Mouse (Mus musculus) A20 (cell line): ENCODE results near the gene BC004004.
"Not testable (repeated sequence)": the region's sequence is repeated elsewhere in the genome, so short reads cannot be mapped to it uniquely, and the experiment has no call there.

Experiments used
- DNase-seq: peaks from one replicate; pipeline ENCODE4 v3.0.0-alpha.2; 2011; ENCODE audit warnings: low read depth, low spot score

BC004004 gene

GRCm38 (mm10) chr17:29268682-29269348, at the start of gene BC004004:
Gene BC004004, plus strand, starts transcription at chr17:29268788.
- peak; percentile 98 for DNase-seq

GRCm38 (mm10) chr17:29220631-29221030, 48.0 kb upstream of the BC004004 start:
- DNase-seq = no peak

- DNase-seq = no peak
Measured at GRCm38 (mm10) chr17:29231109-29231508, 37.5 kb upstream of the BC004004 start.

GRCm38 (mm10) chr17:29236111-29236510, 32.5 kb upstream of the BC004004 start:
- DNase-seq = no peak

- no peak for DNase-seq
Measured at GRCm38 (mm10) chr17:29237267-29237771, 31.3 kb upstream of the BC004004 start.

- DNase-seq = no peak
Measured at GRCm38 (mm10) chr17:29237772-29238420, 30.7 kb upstream of the BC004004 start, which contains the start of gene Cpne5. Gene Cpne5, minus strand, starts transcription at chr17:29238167.

GRCm38 (mm10) chr17:29238421-29238945, 30.1 kb upstream of the BC004004 start:
- no peak for DNase-seq

GRCm38 (mm10) chr17:29244912-29245311, 23.7 kb upstream of the BC004004 start:
- DNase-seq = no peak

- DNase-seq = peak; percentile 48
Measured at GRCm38 (mm10) chr17:29245725-29246124, 22.9 kb upstream of the BC004004 start.

- DNase-seq = peak; percentile 74
Measured at GRCm38 (mm10) chr17:29246602-29247001, 22.0 kb upstream of the BC004004 start.

GRCm38 (mm10) chr17:29247881-29248280, 20.7 kb upstream of the BC004004 start:
- no peak for DNase-seq

- no peak for DNase-seq
Measured at GRCm38 (mm10) chr17:29249512-29249911, 19.1 kb upstream of the BC004004 start.

- not testable (repeated sequence) for DNase-seq
Measured at GRCm38 (mm10) chr17:29251006-29251405, 17.6 kb upstream of the BC004004 start.

- DNase-seq = no peak
Measured at GRCm38 (mm10) chr17:29251608-29252390, 16.8 kb upstream of the BC004004 start.

GRCm38 (mm10) chr17:29253236-29253635, 15.4 kb upstream of the BC004004 start:
- no peak for DNase-seq

- DNase-seq = no peak
Measured at GRCm38 (mm10) chr17:29253684-29254083, 14.9 kb upstream of the BC004004 start.

GRCm38 (mm10) chr17:29254784-29255183, 13.8 kb upstream of the BC004004 start:
- not testable (repeated sequence) for DNase-seq

GRCm38 (mm10) chr17:29256507-29256906, 12.1 kb upstream of the BC004004 start:
- DNase-seq = no peak

GRCm38 (mm10) chr17:29257001-29257511, 11.5 kb upstream of the BC004004 start:
- no peak for DNase-seq

GRCm38 (mm10) chr17:29258025-29258558, 10.5 kb upstream of the BC004004 start:
- DNase-seq = no peak

- no peak for DNase-seq
Measured at GRCm38 (mm10) chr17:29258921-29259320, 9.7 kb upstream of the BC004004 start.
